Mouse (Mus musculus) cerebellum, adult 2 months (tissue): Measurements from ENCODE around the gene Pde3b.

Source experiments
- CTCF ChIP-seq: fragments of 200-500 bp; IDR thresholded peaks from 2 replicates; pipeline ENCODE4 v1.5.1; 2011; ENCODE audit warnings: low read depth, mild to moderate bottlenecking, control low read depth, low read length, moderate library complexity, borderline replicate concordance; ENCODE audit not compliant: insufficient read depth
- POLR2A ChIP-seq: fragments of 200-500 bp; IDR thresholded peaks from 2 replicates; pipeline ENCODE4 v1.6.1; 2011; ENCODE audit warnings: low read length, control low read depth, borderline replicate concordance; ENCODE audit not compliant: insufficient read depth

GRCm38 (mm10) chr7:114582441-114582840, 167.4 kb downstream of the Pde3b start:
- TF ChIP-seq CTCF (no peak), POLR2A (no peak)
